Mouse (Mus musculus): ENCODE data around the gene Zfp280b.

GRCm38 (mm10) chr10:76028396-76028795 is 4.1 kb upstream of the Zfp280b start:
- no peak for TF ChIP-seq POLR2A (IDR thresholded peaks at IDR 0.05; ENCODE audit: low read depth, low read length)
- TF ChIP-seq CTCF (conservative IDR thresholded peaks at IDR 0.05; ENCODE audit: insufficient read depth, insufficient read length, low read depth, low read length) = no peak
